Mouse (Mus musculus) lung, embryonic 16.5 days (tissue): ENCODE data around the gene Arhgap10. TPM values are rescaled to one million over a fixed set of nuclear protein-coding genes. Genes with fewer than 3 reads are reported as not detected.
A peak's percentile ranks its signal among the peaks of the same experiment; 100 is the strongest.

ENCODE experiments used
- ATAC-seq: fragments of 200-750 bp; cut with Nextera tagmentation; 2 replicates; pipeline ENCODE4 v1.8.0; 2017; ENCODE audit warnings: low read depth, mild to moderate bottlenecking, moderate library complexity
- H3K27ac ChIP-seq: fragments of 300-500 bp; sonication (generic); 2 replicates; pipeline ENCODE4 v1.5.1; 2014; ENCODE audit warnings: mild to moderate bottlenecking, control low read depth, low read length
- H3K27me3 ChIP-seq: fragments of 300-500 bp; sonication (generic); 2 replicates; pipeline ENCODE4 v1.6.1; 2014; ENCODE audit warnings: low read depth, low read length, mixed read lengths; ENCODE audit not compliant: control insufficient read depth, insufficient read depth
- H3K36me3 ChIP-seq: fragments of 300-500 bp; sonication (generic); 2 replicates; pipeline ENCODE4 v1.6.1; 2014; ENCODE audit warnings: low read length; ENCODE audit not compliant: control insufficient read depth, insufficient read depth
- H3K4me1 ChIP-seq: fragments of 300-500 bp; sonication (generic); replicated peaks from 2 replicates; pipeline ENCODE4 v1.6.1; 2014; ENCODE audit warnings: low read length, mixed read lengths; ENCODE audit not compliant: control insufficient read depth, insufficient read depth
- H3K4me2 ChIP-seq: fragments of 300-500 bp; sonication (generic); 2 replicates; pipeline ENCODE4 v1.6.1; 2014; ENCODE audit warnings: low read depth, low read length, control low read depth
- H3K4me3 ChIP-seq: fragments of 300-500 bp; sonication (generic); 2 replicates; pipeline ENCODE4 v1.5.1; 2014; ENCODE audit warnings: mild to moderate bottlenecking, low read length, control low read depth
- H3K9ac ChIP-seq: fragments of 300-500 bp; sonication (generic); 2 replicates; pipeline ENCODE4 v1.6.1; 2014; ENCODE audit warnings: low read length, control low read depth
- H3K9me3 ChIP-seq: fragments of 300-500 bp; sonication (generic); 2 replicates; pipeline ENCODE4 v1.6.1; 2016; ENCODE audit warnings: low read length; ENCODE audit not compliant: control insufficient read depth
- WGBS: fragments of 180-500 bp; shearing (Covaris S2); extraction: QIAGEN DNeasy Blood & Tissue Kit; methylation state at CpG from one replicate; pipeline ENCODE4 v1.1.7; 2014; 5-methylcytosine and 5-hydroxymethylcytosine counted together
- polyA plus RNA-seq: library from polyadenylated mRNA; unstranded; fragments of >200 nt; fragmentation: Nextera tagmentation; extraction: Ambion mirVana; gene quantifications from 2 replicates; pipeline ENCODE4 v1.2.1, GENCODE M21; 2015

Gene Arhgap10
- polyA plus RNA-seq, 1 experiment from 2014 or later: 23.1 TPM

- Histone ChIP-seq H3K9ac (no peak overlapping the region), H3K27ac (no peak overlapping the region), H3K36me3 (peaks cover 8% of the 10 kb centered on the region; the same call in 1 of the 2 replicates), H3K4me1 (no peaks in the 10 kb centered on the region), H3K4me3 (no peak overlapping the region), H3K27me3 (no peaks in the 10 kb centered on the region), H3K9me3 (no peaks in the 10 kb centered on the region), H3K4me2 (no peak overlapping the region)
- no peak for ATAC-seq
- WGBS: 92% methylated on average over 3 of the region's 3 CpGs
Observed at GRCm38 (mm10) chr8:77250094-77250493, 267.7 kb downstream of the Arhgap10 start.

DNA sequence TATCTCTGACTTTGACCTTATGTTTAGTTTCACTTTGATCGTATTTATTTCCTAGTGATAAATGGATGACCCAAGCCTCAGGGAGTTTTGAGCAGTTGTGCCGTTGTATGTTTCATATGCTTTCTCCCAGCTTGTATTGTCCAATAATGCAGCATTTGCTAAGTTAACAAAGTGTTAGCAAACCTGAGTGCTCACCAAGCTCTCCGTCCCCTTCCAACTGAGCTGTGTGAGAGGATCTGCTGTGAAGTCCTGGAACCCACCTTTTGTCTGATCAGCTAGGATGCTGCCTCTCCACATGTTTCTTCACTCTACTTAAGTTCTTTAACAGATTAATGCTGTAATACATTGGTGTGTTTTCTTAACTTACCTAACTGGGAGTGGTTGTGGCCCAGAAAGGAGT is 276.4 kb downstream of the Arhgap10 start:
- 67% methylated on average over 3 of the region's 3 CpGs for WGBS
- Histone ChIP-seq H3K4me3 (no peak overlapping the region), H3K4me2 (no peak overlapping the region), H3K9ac (no peak overlapping the region), H3K36me3 (no peaks in the 10 kb centered on the region), H3K27me3 (no peaks in the 10 kb centered on the region), H3K27ac (no peak overlapping the region), H3K4me1 (no peaks in the 10 kb centered on the region), H3K9me3 (no peaks in the 10 kb centered on the region)
- ATAC-seq: no peak

DNA sequence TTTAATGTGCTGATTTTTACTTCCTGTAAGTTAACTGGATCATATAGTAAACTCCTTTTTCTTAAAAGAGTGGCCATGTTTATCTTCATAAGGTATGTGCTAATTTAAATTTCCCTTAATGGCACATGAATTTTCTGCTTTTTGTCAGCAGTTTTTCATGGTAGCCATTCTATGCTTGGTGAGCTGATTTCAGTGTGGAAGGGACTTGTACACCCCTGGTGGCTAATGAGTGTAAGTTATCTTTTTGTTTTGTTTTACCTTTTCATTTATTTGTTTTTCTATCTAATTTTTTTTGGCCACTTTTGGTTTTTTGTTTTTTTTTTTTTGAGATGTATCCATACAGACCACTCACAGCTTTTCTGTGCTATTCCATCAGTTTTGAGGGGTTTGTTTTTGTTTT is 278.3 kb downstream of the Arhgap10 start:
- no peaks in the 10 kb centered on the region for H3K36me3 ChIP-seq
- no peak for ATAC-seq
- no peak overlapping the region for H3K4me3 ChIP-seq
- no peak overlapping the region for H3K4me2 ChIP-seq
- no peak overlapping the region for H3K27ac ChIP-seq
- H3K9me3 ChIP-seq: no peaks in the 10 kb centered on the region
- H3K27me3 ChIP-seq: no peaks in the 10 kb centered on the region
- no peak overlapping the region for H3K9ac ChIP-seq
- no peaks in the 10 kb centered on the region for H3K4me1 ChIP-seq

GRCm38 (mm10) chr8:77236701-77237100 is 281.1 kb downstream of the Arhgap10 start:
- Histone ChIP-seq H3K36me3 (no peaks in the 10 kb centered on the region), H3K9ac (no peak overlapping the region), H3K27me3 (no peaks in the 10 kb centered on the region), H3K27ac (no peak overlapping the region), H3K4me1 (peaks cover 2% of the 10 kb centered on the region; the same call in 1 of the 2 replicates), H3K4me2 (no peak overlapping the region), H3K4me3 (no peak overlapping the region), H3K9me3 (no peaks in the 10 kb centered on the region)
- WGBS: 55% methylated on average over 1 of the region's 1 CpGs
- 0 out of 2 replicates have a peak, but pooled peaks have one; percentile 43 for ATAC-seq

DNA sequence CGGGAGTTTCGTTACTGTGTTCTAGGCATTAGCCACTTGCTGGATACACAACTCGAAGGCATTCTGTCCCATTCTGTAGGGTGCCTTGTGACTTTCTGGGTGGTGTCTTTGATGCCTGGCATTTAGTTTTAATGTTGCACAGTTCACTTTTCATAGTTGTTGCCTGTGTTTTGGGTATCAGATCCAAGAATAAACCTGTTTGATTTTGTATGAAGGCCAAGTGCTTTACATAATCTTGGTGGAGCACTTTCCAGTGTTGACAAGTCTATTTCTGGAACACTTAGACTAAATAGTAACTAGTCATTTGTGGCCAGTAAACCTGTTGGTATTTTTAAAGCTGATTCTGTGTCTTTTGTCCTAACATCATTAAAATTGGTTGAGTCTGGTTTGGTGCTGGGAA is 285.3 kb downstream of the Arhgap10 start:
- Histone ChIP-seq H3K36me3 (no peaks in the 10 kb centered on the region), H3K4me2 (no peak overlapping the region), H3K4me3 (no peak overlapping the region), H3K27me3 (no peaks in the 10 kb centered on the region), H3K9ac (no peak overlapping the region), H3K27ac (no peak overlapping the region), H3K4me1 (peaks cover 5% of the 10 kb centered on the region; the same call in 1 of the 2 replicates), H3K9me3 (no peaks in the 10 kb centered on the region)
- ATAC-seq: no peak
- 66% methylated on average over 3 of the region's 3 CpGs for WGBS

DNA sequence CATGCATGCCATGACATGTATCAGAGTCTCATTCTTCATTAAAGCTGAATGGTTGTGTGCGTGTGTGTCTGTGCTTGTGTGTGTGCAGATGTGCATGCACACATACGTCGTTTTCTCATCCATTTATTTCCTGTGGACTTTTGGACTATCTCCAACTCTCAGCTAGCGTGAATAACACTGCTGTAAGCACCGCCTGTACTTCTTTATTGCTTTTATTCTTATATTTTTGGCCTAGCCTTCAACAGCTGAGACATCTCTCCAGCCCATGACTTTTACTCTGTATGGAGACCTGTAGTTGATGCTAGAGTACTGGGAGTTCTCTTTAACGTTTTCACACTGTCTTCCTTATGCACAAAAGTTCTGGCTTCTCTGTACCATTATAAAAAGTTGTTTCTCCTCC is 285.9 kb downstream of the Arhgap10 start:
- ATAC-seq: no peak
- Histone ChIP-seq H3K27ac (no peak overlapping the region), H3K4me2 (no peak overlapping the region)

DNA sequence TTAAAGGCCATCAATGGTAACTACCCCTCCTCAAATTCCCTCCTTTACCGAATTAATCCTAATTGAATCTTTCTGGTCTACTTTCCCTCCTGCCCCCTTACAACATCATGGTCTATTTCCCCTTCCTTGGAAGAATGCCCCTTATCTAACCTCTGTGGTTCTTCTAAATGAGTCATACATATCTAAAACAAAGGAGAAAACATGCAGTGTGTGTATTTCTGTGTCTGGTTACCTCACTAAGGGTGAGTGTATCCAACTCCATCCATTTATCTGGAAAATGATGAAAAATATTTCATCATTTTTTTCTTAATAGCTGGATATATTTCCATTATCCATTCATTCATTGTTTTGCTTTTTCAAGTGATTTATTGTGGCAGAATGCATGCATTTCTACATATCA is 286.5 kb downstream of the Arhgap10 start:
- Histone ChIP-seq H3K9me3 (no peaks in the 10 kb centered on the region), H3K36me3 (no peaks in the 10 kb centered on the region), H3K9ac (no peak overlapping the region), H3K4me1 (peaks cover 16% of the 10 kb centered on the region), H3K4me2 (no peak overlapping the region), H3K27me3 (no peaks in the 10 kb centered on the region), H3K4me3 (no peak overlapping the region), H3K27ac (no peak overlapping the region)
- ATAC-seq: no peak
- WGBS: 85% methylated on average over 1 of the region's 1 CpGs

More for the DNA sequence above, 285.9 kb downstream of the Arhgap10 start:
- H3K4me1 ChIP-seq: peaks cover 10% of the 10 kb centered on the region
- no peak overlapping the region for H3K9ac ChIP-seq
- no peaks in the 10 kb centered on the region for H3K36me3 ChIP-seq
- WGBS: 41% methylated on average over 6 of the region's 6 CpGs
- H3K27me3 ChIP-seq: no peaks in the 10 kb centered on the region
- H3K4me3 ChIP-seq: no peak overlapping the region
- H3K9me3 ChIP-seq: no peaks in the 10 kb centered on the region

- no peak overlapping the region for H3K4me2 ChIP-seq
- no peak overlapping the region for H3K27ac ChIP-seq
- H3K4me3 ChIP-seq: no peak overlapping the region
- no peak for ATAC-seq
- 79% methylated on average over 7 of the region's 7 CpGs for WGBS
- H3K36me3 ChIP-seq: no peaks in the 10 kb centered on the region
- H3K27me3 ChIP-seq: no peaks in the 10 kb centered on the region
- H3K4me1 ChIP-seq: peaks cover 24% of the 10 kb centered on the region
- no peak overlapping the region for H3K9ac ChIP-seq
- no peaks in the 10 kb centered on the region for H3K9me3 ChIP-seq
Observed at GRCm38 (mm10) chr8:77228688-77229087, 289.1 kb downstream of the Arhgap10 start.

DNA sequence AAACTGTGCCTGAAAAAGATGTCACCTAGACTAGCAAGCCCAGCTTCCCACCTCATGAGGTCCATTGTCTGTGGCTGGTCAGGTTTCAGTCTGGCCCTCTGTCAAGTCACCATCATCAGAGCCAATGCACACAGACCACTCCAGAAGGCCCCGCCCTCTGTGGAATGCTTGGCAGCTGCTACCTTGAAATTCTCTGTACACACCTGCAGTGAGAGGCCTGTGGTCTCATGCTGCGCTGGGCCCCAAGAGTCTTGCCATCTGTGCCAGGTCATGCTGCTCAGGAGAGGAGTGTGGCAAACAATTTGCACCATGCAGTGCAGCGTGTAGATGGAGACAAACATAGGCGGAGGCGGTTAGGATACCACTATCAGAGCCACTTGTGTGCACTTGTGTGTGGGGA is 290.0 kb downstream of the Arhgap10 start:
- Histone ChIP-seq H3K36me3 (no peaks in the 10 kb centered on the region), H3K27ac (peak overlapping the region; percentile 37), H3K9ac (no peak overlapping the region), H3K9me3 (no peaks in the 10 kb centered on the region), H3K4me3 (no peak overlapping the region), H3K27me3 (no peaks in the 10 kb centered on the region), H3K4me2 (no peak overlapping the region), H3K4me1 (peaks cover 24% of the 10 kb centered on the region)
- 57% methylated on average over 5 of the region's 5 CpGs for WGBS
- ATAC-seq: peak; percentile 92

GRCm38 (mm10) chr8:77223123-77223522 is 294.6 kb downstream of the Arhgap10 start:
- Histone ChIP-seq H3K4me3 (no peak overlapping the region), H3K4me2 (no peak overlapping the region), H3K36me3 (no peaks in the 10 kb centered on the region), H3K27ac (no peak overlapping the region), H3K9ac (no peak overlapping the region), H3K9me3 (no peaks in the 10 kb centered on the region), H3K27me3 (no peaks in the 10 kb centered on the region), H3K4me1 (peaks cover 18% of the 10 kb centered on the region)
- no peak for ATAC-seq
- 59% methylated on average over 4 of the region's 4 CpGs for WGBS
